Mouse (Mus musculus) liver, embryonic 11.5 days (tissue): ENCODE measurements around the gene Pigl. TPM values are rescaled to one million over a fixed set of nuclear protein-coding genes. Genes with fewer than 3 reads are reported as not detected.
"Not testable (repeated sequence)": the region's sequence is repeated elsewhere in the genome, so short reads cannot be mapped to it uniquely, and the experiment has no call there.

Experiments
- ATAC-seq: fragments of 200-750 bp; cut with Nextera tagmentation; replicated peaks from 2 replicates; pipeline ENCODE4 v1.8.0; 2017; ENCODE audit warnings: moderate number of reproducible peaks, mild to moderate bottlenecking, moderate TSS enrichment, moderate library complexity; ENCODE audit not compliant: low FRiP score
- DNase-seq: peaks from one replicate; pipeline ENCODE4 v3.0.0-alpha.2; 2017; ENCODE audit warnings: low spot score
- H3K27ac ChIP-seq: fragments of 300-500 bp; sonication (generic); 2 replicates; pipeline ENCODE4 v1.5.1; 2014; ENCODE audit warnings: mild to moderate bottlenecking, low read depth, low read length, control low read depth
- H3K27me3 ChIP-seq: fragments of 300-500 bp; sonication (generic); replicated peaks from 2 replicates; pipeline ENCODE4 v1.6.1; 2014; ENCODE audit warnings: low read length, mixed read lengths; ENCODE audit not compliant: control insufficient read depth, insufficient read depth
- H3K36me3 ChIP-seq: fragments of 300-500 bp; sonication (generic); 2 replicates; pipeline ENCODE4 v1.6.1; 2014; ENCODE audit warnings: mild to moderate bottlenecking, low read length, moderate library complexity, mixed read lengths; ENCODE audit not compliant: control insufficient read depth, insufficient read depth
- H3K4me1 ChIP-seq: fragments of 300-500 bp; sonication (generic); replicated peaks from 2 replicates; pipeline ENCODE4 v1.6.1; 2014; ENCODE audit warnings: low read length, mixed read lengths; ENCODE audit not compliant: control insufficient read depth, insufficient read depth
- H3K4me2 ChIP-seq: fragments of 300-500 bp; sonication (generic); 2 replicates; pipeline ENCODE4 v1.6.1; 2014; ENCODE audit warnings: mild to moderate bottlenecking, control low read depth, moderate library complexity
- H3K4me3 ChIP-seq: fragments of 300-500 bp; sonication (generic); 2 replicates; pipeline ENCODE4 v1.5.1; 2014; ENCODE audit warnings: low read depth, low read length, control low read depth
- H3K9ac ChIP-seq: fragments of 300-500 bp; sonication (generic); 2 replicates; pipeline ENCODE4 v1.6.1; 2014; ENCODE audit warnings: low read depth, low read length, control low read depth
- H3K9me3 ChIP-seq: fragments of 300-500 bp; sonication (generic); 2 replicates; pipeline ENCODE4 v1.6.1; 2016; ENCODE audit warnings: low read length, inconsistent platforms, mixed read lengths; ENCODE audit not compliant: control insufficient read depth
- WGBS: fragments of 180-500 bp; shearing (Covaris S2); extraction: QIAGEN DNeasy Blood & Tissue Kit; methylation state at CpG from one replicate; pipeline ENCODE4 v1.1.7; 2014; 5-methylcytosine and 5-hydroxymethylcytosine counted together
- polyA plus RNA-seq: library from polyadenylated mRNA; unstranded; fragments of >200 nt; fragmentation: Nextera tagmentation; extraction: Ambion mirVana; gene quantifications from 2 replicates; pipeline ENCODE4 v1.2.1, GENCODE M21; 2014

The Pigl gene
- polyA plus RNA-seq, 1 experiment from 2014 or later, result 15.7 TPM

- WGBS, result 65% methylated on average over 3 of the region's 3 CpGs
- Histone ChIP-seq H3K9ac (no peak overlapping the region), H3K4me2 (no peak overlapping the region), H3K27me3 (no peaks in the 10 kb centered on the region), H3K36me3 (no peaks in the 10 kb centered on the region), H3K4me3 (no peak overlapping the region), H3K4me1 (peaks cover 16% of the 10 kb centered on the region), H3K27ac (no peak overlapping the region), H3K9me3 (no peaks in the 10 kb centered on the region)
- no peak for DNase-seq
- no peak for ATAC-seq
These were observed 38.9 kb downstream of the Pigl start for GRCm38 (mm10) chr11:62497181-62497580.

- Histone ChIP-seq H3K4me3 (no peak overlapping the region), H3K9me3 (no peaks in the 10 kb centered on the region), H3K36me3 (no peaks in the 10 kb centered on the region), H3K4me1 (peaks cover 16% of the 10 kb centered on the region), H3K27me3 (no peaks in the 10 kb centered on the region), H3K9ac (no peak overlapping the region), H3K27ac (no peak overlapping the region), H3K4me2 (no peak overlapping the region)
- no peak for ATAC-seq
- WGBS, result 89% methylated on average over 2 of the region's 2 CpGs
- no peak for DNase-seq
These were observed 40.5 kb downstream of the Pigl start for GRCm38 (mm10) chr11:62498802-62499201.

- Histone ChIP-seq H3K27me3 (no peaks in the 10 kb centered on the region), H3K4me2 (no peak overlapping the region), H3K4me1 (peaks cover 6% of the 10 kb centered on the region), H3K9ac (no peak overlapping the region), H3K9me3 (no peaks in the 10 kb centered on the region), H3K4me3 (no peak overlapping the region), H3K36me3 (no peaks in the 10 kb centered on the region; the same call in 1 of the 2 replicates), H3K27ac (no peak overlapping the region)
- WGBS, result 86% methylated on average over 2 of the region's 2 CpGs
- ATAC-seq (no peak), DNase-seq (no peak)
These were observed 42.3 kb downstream of the Pigl start for GRCm38 (mm10) chr11:62500529-62500928.

- ATAC-seq (no peak), DNase-seq (no peak)
- no peak overlapping the region for H3K27ac ChIP-seq
- H3K4me1 ChIP-seq, result no peaks in the 10 kb centered on the region
- no peaks in the 10 kb centered on the region; the same call in 1 of the 2 replicates for H3K36me3 ChIP-seq
- no peak overlapping the region for H3K4me3 ChIP-seq
- H3K9ac ChIP-seq, result no peak overlapping the region
- WGBS, result 82% methylated on average over 4 of the region's 4 CpGs
- H3K9me3 ChIP-seq, result no peaks in the 10 kb centered on the region
- H3K27me3 ChIP-seq, result no peaks in the 10 kb centered on the region
- no peak overlapping the region for H3K4me2 ChIP-seq
These were observed 49.4 kb downstream of the Pigl start for GRCm38 (mm10) chr11:62507683-62508082.

- ATAC-seq, result not testable (repeated sequence)
- 94% methylated on average over 13 of the region's 13 CpGs for WGBS
These were observed 50.1 kb downstream of the Pigl start for GRCm38 (mm10) chr11:62508365-62508764.

GRCm38 (mm10) chr11:62508816-62509215 is 50.6 kb downstream of the Pigl start:
- 92% methylated on average over 5 of the region's 5 CpGs for WGBS
- H3K36me3 ChIP-seq, H3K4me1 ChIP-seq, H3K4me3 ChIP-seq, ATAC-seq, H3K4me2 ChIP-seq, H3K27ac ChIP-seq, H3K9ac ChIP-seq, H3K27me3 ChIP-seq, H3K9me3 ChIP-seq, DNase-seq: not testable (repeated sequence)

More at GRCm38 (mm10) chr11:62508365-62508764, 50.1 kb downstream of the Pigl start:
- not testable (repeated sequence) for H3K4me3 ChIP-seq, H3K9ac ChIP-seq, H3K4me1 ChIP-seq, H3K27me3 ChIP-seq, H3K27ac ChIP-seq, DNase-seq, H3K9me3 ChIP-seq, H3K36me3 ChIP-seq, H3K4me2 ChIP-seq

- Histone ChIP-seq H3K4me2 (no peak overlapping the region), H3K4me3 (no peak overlapping the region), H3K36me3 (no peaks in the 10 kb centered on the region), H3K27me3 (no peaks in the 10 kb centered on the region), H3K4me1 (no peaks in the 10 kb centered on the region), H3K9me3 (no peaks in the 10 kb centered on the region), H3K27ac (no peak overlapping the region), H3K9ac (no peak overlapping the region)
- ATAC-seq (no peak), DNase-seq (no peak)
- WGBS, result 73% methylated on average over 3 of the region's 3 CpGs
These were observed 51.3 kb downstream of the Pigl start for GRCm38 (mm10) chr11:62509571-62509970.

GRCm38 (mm10) chr11:62510956-62511355 is 52.7 kb downstream of the Pigl start:
- Histone ChIP-seq H3K27ac (no peak overlapping the region), H3K4me3 (no peak overlapping the region)

GRCm38 (mm10) chr11:62511444-62512202 is 53.4 kb downstream of the Pigl start:
- H3K4me3 ChIP-seq, result no peak overlapping the region
- ATAC-seq (no peak), DNase-seq (no peak)
- no peaks in the 10 kb centered on the region for H3K9me3 ChIP-seq
- no peaks in the 10 kb centered on the region for H3K27me3 ChIP-seq
- WGBS, result 88% methylated on average over 13 of the region's 13 CpGs
- H3K27ac ChIP-seq, result no peak overlapping the region
- no peaks in the 10 kb centered on the region for H3K4me1 ChIP-seq
- H3K4me2 ChIP-seq, result no peak overlapping the region
- H3K36me3 ChIP-seq, result no peaks in the 10 kb centered on the region
- no peak overlapping the region for H3K9ac ChIP-seq

More at GRCm38 (mm10) chr11:62510956-62511355, 52.7 kb downstream of the Pigl start:
- WGBS, result 92% methylated on average over 5 of the region's 5 CpGs
- H3K36me3 ChIP-seq, result no peaks in the 10 kb centered on the region
- H3K4me2 ChIP-seq, result no peak overlapping the region
- H3K4me1 ChIP-seq, result no peaks in the 10 kb centered on the region
- no peak for ATAC-seq
- no peak overlapping the region for H3K9ac ChIP-seq
- no peaks in the 10 kb centered on the region for H3K9me3 ChIP-seq
- no peak for DNase-seq
- H3K27me3 ChIP-seq, result no peaks in the 10 kb centered on the region
